Mouse (Mus musculus) G1E (cell line): ENCODE measurements around the gene Dock4.

Experiments
- CTCF ChIP-seq: IDR thresholded peaks from 2 replicates; pipeline ENCODE4 v1.5.1; 2012; ENCODE audit warnings: low read depth, low read length, inconsistent platforms, mixed read lengths
- GATA1 ChIP-seq: IDR thresholded peaks from 2 replicates; pipeline ENCODE4 v1.6.1; 2012; ENCODE audit warnings: borderline replicate concordance, low read length, inconsistent platforms, mixed read lengths
- GATA2 ChIP-seq: IDR thresholded peaks from 2 replicates; pipeline ENCODE4 v1.6.1; 2012; ENCODE audit warnings: low read depth, low read length, inconsistent platforms, borderline replicate concordance

DNA sequence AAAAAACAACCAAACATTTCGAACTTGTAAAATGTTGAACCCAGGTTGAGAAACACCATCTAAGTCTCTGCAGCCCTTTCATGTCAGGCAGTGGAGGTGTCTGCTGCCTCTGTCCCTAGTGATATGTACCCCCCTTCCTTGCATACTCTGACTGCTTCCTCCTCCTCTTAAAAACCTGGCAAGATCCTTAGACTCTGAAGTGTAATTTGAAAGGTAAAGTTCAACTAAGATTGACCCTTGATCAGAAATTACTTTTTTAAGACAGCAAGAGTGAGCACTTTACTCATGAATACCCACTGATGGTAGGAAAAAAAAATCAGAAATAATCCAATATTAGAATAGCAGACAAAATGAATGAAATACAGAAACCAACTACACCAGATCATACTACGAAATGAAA, 46.4 kb upstream of the Dock4 start:
- TF ChIP-seq CTCF (no peak), GATA2 (no peak), GATA1 (no peak)
